Mouse (Mus musculus): ENCODE results near the gene Slc16a13.

Slc16a13 gene

GRCm38 (mm10) chr11:70211972-70212371 is 8.9 kb downstream of the Slc16a13 start:
- DNase-seq (ENCODE audit: low spot score), result no peak

- DNase-seq (ENCODE audit: low spot score), result no peak
Measured at GRCm38 (mm10) chr11:70210681-70211080, 10.2 kb downstream of the Slc16a13 start.

GRCm38 (mm10) chr11:70208778-70209388 is 12.0 kb downstream of the Slc16a13 start:
- no peak for DNase-seq (ENCODE audit: low spot score)

- DNase-seq (ENCODE audit: low spot score), result no peak
Measured at GRCm38 (mm10) chr11:70207283-70207682, 13.6 kb downstream of the Slc16a13 start.

DNA sequence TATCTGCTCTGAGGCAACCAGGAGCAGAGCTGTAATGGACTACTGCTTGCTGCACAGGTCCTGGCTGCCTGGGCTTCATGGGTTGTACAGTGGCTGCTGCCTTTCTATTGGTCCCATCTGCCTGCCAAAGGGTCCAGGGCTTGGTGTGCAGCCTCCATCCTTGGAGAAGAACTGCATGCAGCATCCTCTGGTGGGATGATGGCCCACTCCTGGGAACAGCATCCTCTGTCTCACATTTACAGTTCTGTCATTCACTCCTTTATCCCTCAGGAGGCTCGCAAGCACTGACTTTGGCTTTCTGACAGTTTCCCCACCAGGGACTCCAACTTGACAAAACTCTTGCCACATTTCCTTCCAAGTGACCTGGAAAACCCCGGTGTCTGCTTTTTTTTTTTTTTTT is 14.1 kb downstream of the Slc16a13 start:
- DNase-seq (ENCODE audit: low spot score), result no peak

DNA sequence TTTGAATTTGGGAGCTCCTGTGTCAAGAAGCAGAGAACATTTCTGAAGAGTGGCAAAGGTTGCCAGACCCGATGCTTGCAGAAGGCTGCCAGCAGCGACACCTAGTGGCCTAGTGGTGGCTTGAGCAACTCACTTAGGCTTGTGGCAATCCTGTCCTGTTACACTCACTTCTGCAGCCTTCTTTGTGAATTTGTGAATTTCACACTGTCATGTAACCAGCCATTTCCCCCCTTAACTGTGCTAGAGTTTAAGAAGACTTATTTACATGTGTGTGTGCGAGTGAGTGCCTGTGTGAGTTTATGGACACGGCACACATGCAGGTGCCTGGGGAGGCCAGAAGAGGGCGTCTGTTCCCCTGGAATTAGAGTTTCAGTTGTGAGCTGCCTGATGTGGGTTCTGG is 19.2 kb downstream of the Slc16a13 start:
- DNase-seq (ENCODE audit: low spot score), result peak; percentile 90

DNA sequence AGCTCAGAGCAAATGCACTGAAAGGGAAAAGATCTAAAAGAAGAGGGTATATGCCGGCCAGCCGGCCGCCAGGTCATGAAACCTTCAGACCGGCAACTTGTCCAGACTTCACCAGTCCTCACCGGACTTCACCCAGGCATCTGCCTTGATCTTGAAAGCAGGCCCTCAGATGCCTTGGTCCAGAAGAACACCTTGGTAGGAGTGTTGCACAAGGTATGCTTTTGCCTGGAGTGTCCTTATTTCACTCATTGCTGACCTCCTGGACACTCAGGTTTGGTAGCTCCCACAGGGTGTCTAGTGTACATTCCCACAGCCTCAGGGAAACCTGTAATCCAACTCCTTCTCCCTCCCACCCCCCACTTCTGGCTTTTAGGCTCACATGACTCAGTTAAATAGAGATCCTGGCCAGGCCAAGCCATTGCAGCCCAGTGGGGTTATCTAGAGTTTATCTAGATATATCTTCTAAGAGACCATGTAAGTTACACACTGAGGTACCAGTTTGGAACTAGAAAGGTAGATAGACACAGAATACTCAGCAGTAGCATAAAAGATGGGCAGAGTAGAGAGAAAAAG is 20.7 kb downstream of the Slc16a13 start:
- no peak for DNase-seq (ENCODE audit: low spot score)

GRCm38 (mm10) chr11:70199107-70199506 is 21.8 kb downstream of the Slc16a13 start:
- no peak for DNase-seq (ENCODE audit: low spot score)

- DNase-seq (ENCODE audit: low spot score), result no peak
Measured at GRCm38 (mm10) chr11:70198332-70198731, 22.5 kb downstream of the Slc16a13 start.

DNA sequence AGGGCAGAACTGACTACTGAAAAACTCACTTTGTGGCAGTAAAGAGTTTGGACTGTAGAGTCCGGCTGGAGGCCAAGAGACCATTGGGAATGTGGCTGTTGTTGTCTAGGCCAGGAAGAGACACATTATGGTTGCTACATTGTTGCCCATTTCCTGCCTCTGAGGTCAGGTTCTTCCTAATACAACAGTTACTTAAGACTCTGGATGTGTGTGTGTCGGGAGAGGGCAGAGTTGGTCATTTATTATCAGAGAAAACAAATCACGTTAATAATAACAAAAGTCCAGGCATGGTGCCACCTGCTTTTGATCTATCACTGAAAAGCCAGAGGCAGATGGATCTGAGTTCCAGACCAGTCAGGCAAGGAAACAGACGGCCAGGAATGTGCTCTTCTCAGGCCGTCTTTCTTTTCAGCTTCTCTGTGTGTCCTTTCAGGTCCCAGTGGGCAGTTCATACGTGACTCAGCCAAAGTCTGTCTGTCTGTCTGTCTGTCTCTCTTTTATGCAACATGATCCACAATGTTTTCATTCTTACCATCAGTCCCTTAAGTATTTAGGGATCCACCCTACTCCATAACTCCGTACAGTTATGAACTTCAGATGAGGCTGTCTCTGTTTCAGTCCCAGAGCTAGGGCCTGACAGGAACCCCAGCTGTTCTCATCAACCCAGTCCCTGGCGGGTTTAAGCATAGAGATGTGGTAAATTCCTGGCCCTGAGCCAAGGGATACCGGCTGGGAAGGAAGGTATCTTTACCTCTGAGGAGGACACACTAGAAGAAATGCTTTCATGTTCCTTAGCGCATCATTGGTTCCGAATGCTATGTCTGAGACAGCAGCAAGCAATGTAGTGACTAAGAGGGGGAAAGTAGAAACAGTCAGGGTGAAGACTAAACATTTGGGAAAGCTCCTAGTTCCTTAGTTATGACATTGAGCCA is 27.2 kb downstream of the Slc16a13 start:
- DNase-seq (ENCODE audit: low spot score), result no peak

DNA sequence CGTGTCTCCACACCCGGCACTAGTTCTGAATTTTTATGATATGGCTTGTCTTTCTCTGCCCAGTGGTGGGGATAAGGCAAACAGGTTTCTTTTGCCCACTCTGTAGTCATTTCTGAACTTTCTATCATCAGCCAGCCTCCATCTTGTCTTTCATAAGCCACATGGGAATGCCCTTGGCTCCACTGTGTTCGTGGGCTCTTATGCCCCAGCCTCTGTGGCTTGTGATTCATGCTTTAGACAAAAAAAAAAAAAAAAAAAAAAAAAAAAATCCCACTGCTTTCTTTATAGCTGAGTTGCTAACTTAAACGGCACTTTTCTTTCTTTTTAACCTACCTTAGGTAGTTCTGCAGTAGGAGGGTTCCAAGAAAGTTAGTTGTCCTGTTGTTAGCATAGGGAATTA is 28.7 kb downstream of the Slc16a13 start:
- no peak for DNase-seq (ENCODE audit: low spot score)

DNA sequence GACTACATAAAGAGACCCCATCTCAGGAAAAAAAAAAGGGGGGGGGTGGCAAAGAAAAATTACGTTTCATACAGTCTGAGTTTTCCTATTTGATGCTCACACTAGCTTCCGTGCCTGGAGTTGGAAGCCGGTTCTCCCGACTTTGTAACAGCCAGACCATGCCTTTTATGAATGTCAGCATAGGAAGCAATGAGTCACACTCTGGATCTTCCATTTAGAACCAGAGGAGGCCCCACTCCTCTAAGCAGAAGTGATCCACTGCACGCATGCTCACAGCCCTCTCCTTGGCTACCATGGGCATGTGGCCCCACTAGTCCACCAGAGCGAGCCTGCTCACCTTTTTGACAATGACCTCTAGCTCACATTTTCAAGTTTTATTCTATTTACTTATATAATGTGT is 29.7 kb downstream of the Slc16a13 start:
- DNase-seq (ENCODE audit: low spot score), result no peak

- DNase-seq (ENCODE audit: low spot score), result no peak
Measured at GRCm38 (mm10) chr11:70189319-70190134, 31.3 kb downstream of the Slc16a13 start.

GRCm38 (mm10) chr11:70185120-70185519 is 35.7 kb downstream of the Slc16a13 start:
- no peak for DNase-seq (ENCODE audit: low spot score)

GRCm38 (mm10) chr11:70180496-70180895 is 40.4 kb downstream of the Slc16a13 start:
- no peak for DNase-seq (ENCODE audit: low spot score)

DNA sequence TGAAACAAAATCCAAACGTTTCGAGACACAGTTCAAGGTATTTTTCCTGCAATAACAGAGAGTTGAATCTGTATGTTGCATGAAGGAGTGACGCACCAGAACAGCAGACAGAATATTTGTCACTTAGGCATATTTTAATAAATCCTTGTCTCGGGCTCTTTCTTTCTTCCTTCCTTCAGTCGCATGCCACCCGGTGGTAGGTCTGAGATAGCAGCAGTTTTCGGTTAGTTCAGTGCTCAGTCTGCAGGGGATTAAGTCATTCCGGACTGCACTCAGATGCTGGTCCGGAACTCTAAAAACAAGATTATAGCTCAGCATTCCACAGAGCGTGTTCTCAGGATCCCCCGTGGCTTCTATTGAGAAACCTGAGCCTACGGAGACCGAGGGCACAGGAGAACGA is 41.5 kb downstream of the Slc16a13 start:
- peak; percentile 67 for DNase-seq (ENCODE audit: low spot score)

DNA sequence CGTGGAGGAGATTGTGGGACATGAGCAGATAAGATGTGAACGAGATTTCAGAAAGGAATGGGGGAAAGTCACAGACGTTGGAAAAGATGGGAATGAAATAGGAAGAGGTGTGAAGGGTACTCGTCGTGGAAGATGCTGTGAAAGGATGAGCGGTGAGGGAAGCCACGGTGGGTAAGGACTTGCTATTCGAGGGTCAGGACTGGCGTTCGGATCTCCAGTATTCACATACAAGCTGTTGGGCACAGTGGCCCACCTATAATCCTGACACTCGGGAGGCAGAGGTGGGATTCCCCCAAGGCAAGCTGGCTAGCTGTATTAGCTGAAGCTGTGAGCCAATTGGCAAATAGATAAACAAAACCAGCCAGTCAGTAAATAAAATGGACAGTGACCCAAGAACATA is 42.1 kb downstream of the Slc16a13 start:
- DNase-seq (ENCODE audit: low spot score), result no peak

DNA sequence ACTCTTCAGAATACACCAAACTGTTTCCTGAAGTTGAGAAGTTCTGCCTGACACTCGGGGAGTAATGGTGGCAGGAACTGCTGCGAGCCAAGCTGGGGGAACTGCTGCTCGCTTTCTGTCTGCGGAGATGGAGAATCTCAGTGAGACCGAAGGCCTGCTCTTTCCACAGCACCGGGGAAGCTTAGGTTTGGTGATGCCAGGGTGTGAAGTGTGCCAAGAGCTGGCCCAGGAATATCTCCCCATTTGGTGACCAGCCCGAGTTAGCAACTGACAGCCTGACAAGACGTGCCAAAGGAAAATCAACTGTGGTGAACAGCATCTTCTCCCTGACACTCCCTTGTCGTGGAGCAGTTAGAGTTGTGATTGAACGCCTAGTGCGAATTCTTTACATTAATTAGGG is 42.6 kb downstream of the Slc16a13 start:
- DNase-seq (ENCODE audit: low spot score), result no peak

GRCm38 (mm10) chr11:70177647-70178046 is 43.2 kb downstream of the Slc16a13 start:
- DNase-seq (ENCODE audit: low spot score), result no peak

- no peak for DNase-seq (ENCODE audit: low spot score)
Measured at GRCm38 (mm10) chr11:70174491-70174890, 46.4 kb downstream of the Slc16a13 start.

GRCm38 (mm10) chr11:70172298-70172697 is 48.6 kb downstream of the Slc16a13 start:
- no peak for DNase-seq (ENCODE audit: low spot score)

DNA sequence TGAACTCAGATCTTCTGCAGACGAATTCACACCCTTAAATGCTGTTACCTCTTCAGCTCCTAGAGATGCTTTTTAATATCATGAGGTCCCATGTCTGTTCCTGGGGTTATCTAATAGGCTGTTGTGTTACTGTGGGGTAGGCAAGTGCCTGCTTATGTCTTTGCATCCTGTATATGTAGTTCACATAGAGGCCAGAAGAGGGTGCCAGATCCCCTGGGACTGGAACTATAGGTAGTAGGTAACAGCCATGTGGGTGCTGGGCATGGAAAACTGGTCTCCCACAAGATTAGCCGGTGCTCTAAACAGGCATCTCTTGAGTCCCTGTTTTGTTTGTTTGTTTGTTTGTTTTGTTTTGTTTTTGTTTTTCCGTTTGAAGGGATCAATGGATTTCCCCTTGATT is 49.0 kb downstream of the Slc16a13 start:
- peak; percentile 51 for DNase-seq (ENCODE audit: low spot score)

Data from retina, embryonic 14.5 days (tissue).